Mouse (Mus musculus): ENCODE results near the gene Fam219b. TPM values are rescaled to one million over a fixed set of nuclear protein-coding genes. Genes with fewer than 3 reads are reported as not detected.

Gene Fam219b
- polyA plus RNA-seq, 1 experiment from 2014 or later = 23.1 TPM

DNA sequence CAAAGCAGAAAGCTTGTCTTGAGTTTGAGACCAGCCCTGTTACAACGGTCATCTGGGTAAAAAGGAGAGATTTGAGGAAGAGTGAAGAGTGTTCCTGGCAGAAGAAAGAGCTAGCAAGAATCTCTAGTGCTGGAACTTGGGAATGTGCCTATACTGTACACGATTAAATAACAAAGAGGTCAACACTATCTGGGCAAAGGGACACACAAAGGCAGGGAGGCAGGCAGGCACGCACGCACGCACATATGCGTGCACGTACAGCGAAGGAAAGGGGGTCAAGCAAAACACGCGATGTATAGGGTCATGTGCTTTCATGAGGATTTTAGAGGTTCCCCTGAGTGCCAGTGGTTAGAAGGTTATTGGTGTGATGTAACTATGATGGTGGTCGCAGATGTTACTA, 15.8 kb downstream of the Fam219b start:
- Histone ChIP-seq H3K4me1 (peaks cover 6% of the 10 kb centered on the region), H3K9ac (no peak overlapping the region), H3K27me3 (no peaks in the 10 kb centered on the region), H3K9me3 (no peaks in the 10 kb centered on the region), H3K4me3 (no peak overlapping the region), H3K4me2 (replicated peaks) (no peak overlapping the region), H3K27ac (no peak overlapping the region), H3K36me3 (peaks cover 24% of the 10 kb centered on the region)
- WGBS = 72% methylated on average over 11 of the region's 11 CpGs
- ATAC-seq (ENCODE audit: insufficient number of reproducible peaks, insufficient read depth, low FRiP score, low TSS enrichment) = no peak

DNA sequence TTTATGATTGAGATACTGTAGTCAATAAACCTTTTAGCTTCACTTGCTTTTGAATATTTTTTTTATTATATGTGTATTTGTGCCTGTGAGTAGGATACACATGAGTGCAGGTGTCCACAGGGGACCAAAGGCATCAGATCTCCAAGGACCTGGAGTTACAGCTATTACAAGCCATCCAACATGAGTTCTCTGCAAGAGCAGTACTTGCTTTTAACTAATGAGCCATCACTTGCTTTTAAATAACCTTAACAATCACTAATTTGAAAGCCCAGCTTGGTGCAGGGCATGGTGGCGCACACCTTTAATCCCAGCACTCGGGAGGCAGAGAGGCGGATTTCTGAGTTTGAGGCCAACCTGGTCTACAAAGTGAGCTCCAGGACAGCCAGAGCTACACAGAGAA, 17.4 kb downstream of the Fam219b start:
- no peak overlapping the region for H3K4me2 ChIP-seq (replicated peaks)
- H3K4me3 ChIP-seq = no peak overlapping the region
- no peaks in the 10 kb centered on the region for H3K9me3 ChIP-seq
- 40% methylated on average over 3 of the region's 3 CpGs for WGBS
- no peak overlapping the region for H3K9ac ChIP-seq
- peaks cover 10% of the 10 kb centered on the region; the same call in 1 of the 2 replicates for H3K36me3 ChIP-seq
- no peak for ATAC-seq (ENCODE audit: insufficient number of reproducible peaks, insufficient read depth, low FRiP score, low TSS enrichment)
- no peaks in the 10 kb centered on the region for H3K27me3 ChIP-seq
- no peak overlapping the region for H3K27ac ChIP-seq
- H3K4me1 ChIP-seq = peaks cover 6% of the 10 kb centered on the region

DNA sequence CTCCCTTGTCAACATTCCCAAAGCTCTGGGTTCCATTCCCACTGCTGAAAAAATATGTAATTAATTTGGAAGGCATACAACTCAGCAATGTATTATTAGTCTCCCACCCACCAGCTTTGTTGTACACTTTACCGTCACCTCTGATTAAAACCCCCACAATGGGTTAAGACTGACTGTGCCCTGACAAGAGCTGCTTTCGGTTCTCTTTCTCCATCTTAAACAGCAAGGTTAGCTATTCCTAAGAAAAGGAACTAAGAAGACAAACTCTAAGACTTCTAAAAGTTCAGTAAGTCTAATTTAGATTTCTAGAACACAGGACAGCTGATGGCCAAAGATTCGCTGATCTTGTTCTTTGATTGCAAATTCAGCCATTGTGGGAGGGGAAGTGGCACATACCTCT, 19.9 kb downstream of the Fam219b start:
- H3K4me3 ChIP-seq = no peak overlapping the region
- H3K27ac ChIP-seq = no peak overlapping the region
- H3K9me3 ChIP-seq = no peaks in the 10 kb centered on the region
- H3K27me3 ChIP-seq = no peaks in the 10 kb centered on the region
- H3K4me1 ChIP-seq = peaks cover 7% of the 10 kb centered on the region
- H3K36me3 ChIP-seq = no peaks in the 10 kb centered on the region
- 79% methylated on average over 3 of the region's 3 CpGs for WGBS
- ATAC-seq (ENCODE audit: insufficient number of reproducible peaks, insufficient read depth, low FRiP score, low TSS enrichment) = no peak
- no peak overlapping the region for H3K4me2 ChIP-seq (replicated peaks)
- H3K9ac ChIP-seq = no peak overlapping the region

DNA sequence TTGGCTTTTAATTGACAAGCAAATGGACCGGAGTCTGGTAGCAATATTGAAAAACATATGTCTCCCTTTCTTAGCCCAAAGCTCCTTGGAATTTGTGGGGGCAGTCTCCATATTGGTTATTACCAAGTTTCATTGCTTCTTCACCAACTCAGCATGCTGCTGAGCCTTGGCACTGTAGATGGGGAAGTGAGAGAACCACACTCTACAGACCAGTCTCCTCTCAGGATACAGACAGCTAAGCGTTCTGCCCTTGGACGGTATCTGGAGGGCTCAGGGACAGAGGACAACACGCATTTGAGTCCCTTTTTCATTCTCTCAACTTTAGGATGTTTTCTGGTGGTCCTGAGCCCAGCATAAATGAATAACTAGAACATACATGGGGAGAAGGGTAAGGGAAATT, 21.3 kb downstream of the Fam219b start:
- no peaks in the 10 kb centered on the region for H3K27me3 ChIP-seq
- no peak overlapping the region for H3K9ac ChIP-seq
- no peak overlapping the region for H3K4me2 ChIP-seq (replicated peaks)
- no peak overlapping the region for H3K4me3 ChIP-seq
- 82% methylated on average over 4 of the region's 4 CpGs for WGBS
- no peaks in the 10 kb centered on the region for H3K9me3 ChIP-seq
- peaks cover 15% of the 10 kb centered on the region for H3K4me1 ChIP-seq
- H3K27ac ChIP-seq = no peak overlapping the region
- ATAC-seq (ENCODE audit: insufficient number of reproducible peaks, insufficient read depth, low FRiP score, low TSS enrichment) = no peak
- no peaks in the 10 kb centered on the region for H3K36me3 ChIP-seq

DNA sequence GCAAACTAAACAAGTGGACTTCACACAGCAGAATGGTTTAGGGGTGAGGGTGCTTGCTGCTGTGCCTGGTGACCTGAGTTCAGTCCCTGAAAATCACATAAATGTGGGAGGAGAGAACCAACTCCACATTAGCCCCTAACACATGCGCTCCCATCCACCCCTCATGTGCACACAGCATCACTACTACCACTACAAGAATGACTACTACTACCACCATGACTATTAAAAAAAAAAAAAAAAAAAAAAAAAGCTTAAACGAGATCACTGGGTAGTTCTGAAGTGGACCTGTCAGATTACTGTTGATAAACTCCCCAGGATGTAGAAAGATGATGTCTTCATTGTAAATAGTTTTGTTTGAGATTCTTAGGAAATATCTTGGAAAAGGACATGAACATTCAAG, 22.2 kb downstream of the Fam219b start:
- Histone ChIP-seq H3K9ac (no peak overlapping the region), H3K9me3 (no peaks in the 10 kb centered on the region), H3K36me3 (no peaks in the 10 kb centered on the region), H3K4me3 (no peak overlapping the region), H3K4me1 (peaks cover 15% of the 10 kb centered on the region), H3K27ac (no peak overlapping the region), H3K27me3 (no peaks in the 10 kb centered on the region), H3K4me2 (replicated peaks) (no peak overlapping the region)
- no peak for ATAC-seq (ENCODE audit: insufficient number of reproducible peaks, insufficient read depth, low FRiP score, low TSS enrichment)
- WGBS = 68% methylated on average over 2 of the region's 2 CpGs

DNA sequence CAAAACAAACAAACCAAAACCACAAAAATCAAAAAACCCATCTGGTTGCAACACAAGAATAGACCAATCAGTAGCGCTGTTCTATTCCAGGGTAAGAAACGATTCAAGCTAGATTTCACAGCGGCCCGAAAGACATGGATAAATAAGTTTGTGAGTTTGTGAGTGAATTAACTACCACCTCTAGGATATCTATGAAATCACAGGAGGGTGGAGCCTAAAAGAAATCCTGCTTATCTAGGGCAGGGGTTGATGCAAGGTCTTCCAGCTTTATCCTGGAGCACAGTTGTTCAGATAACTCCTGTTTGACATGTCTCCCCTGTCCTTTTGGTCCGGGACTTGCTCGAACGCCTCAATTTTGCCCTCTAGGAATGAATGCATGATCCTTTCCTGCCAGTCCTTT, 22.9 kb downstream of the Fam219b start:
- ATAC-seq (ENCODE audit: insufficient number of reproducible peaks, insufficient read depth, low FRiP score, low TSS enrichment) = no peak

DNA sequence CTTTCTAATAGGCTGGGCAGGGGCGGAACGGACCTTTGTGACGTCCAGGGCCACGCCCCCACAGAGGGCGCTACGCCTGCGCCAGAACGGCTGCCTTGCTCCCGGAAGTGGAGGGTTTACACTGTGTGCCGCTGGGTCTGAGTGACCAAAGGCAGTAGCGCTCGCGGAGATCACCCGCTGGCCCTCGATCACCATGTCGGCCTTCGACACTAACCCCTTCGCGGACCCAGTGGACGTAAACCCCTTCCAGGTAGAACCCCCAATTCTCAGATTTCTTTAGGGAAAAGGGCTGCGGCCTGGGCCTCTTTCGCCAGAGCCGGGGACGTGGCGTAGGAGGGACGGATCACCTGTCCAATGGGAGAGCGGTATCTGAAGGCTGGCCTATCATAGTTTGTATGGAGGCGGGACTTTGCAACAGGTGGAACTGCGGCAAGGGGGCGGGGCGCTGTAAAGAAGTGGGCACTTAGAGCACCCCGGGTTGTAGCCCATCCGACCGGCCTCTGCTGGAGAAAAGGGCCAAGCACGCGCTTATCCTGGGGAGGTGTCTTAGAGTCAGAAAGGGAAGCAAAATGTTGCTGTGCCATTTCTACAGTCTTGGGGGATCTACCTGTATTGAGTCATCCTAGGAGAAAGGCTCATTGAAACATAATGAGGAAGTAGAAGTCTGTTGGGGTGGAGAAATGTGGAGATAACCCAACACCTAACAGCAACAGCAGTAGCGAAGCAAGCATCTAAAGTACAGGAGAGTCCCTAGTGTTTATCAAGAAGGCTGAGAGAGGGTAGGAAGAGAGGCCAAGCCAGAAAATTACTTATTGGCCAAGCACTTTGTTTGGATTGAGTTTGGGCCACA, 23.8 kb downstream of the Fam219b start, which contains the start of gene Scamp2:
TSS of gene Scamp2 (plus strand) at position 83 of the 850 bp plus-strand sequence.
- Histone ChIP-seq H3K9ac (peak within 1 kb of the TSS; percentile 49), H3K4me1 (peaks cover 21% of the 10 kb centered on the region), H3K4me3 (peak within 1 kb of the TSS; percentile 74), H3K36me3 (no peaks in the 10 kb centered on the region), H3K9me3 (no peaks in the 10 kb centered on the region), H3K27ac (peak within 1 kb of the TSS; percentile 46; the same call in 1 of the 2 replicates), H3K4me2 (replicated peaks) (peak within 1 kb of the TSS; percentile 75), H3K27me3 (no peaks in the 10 kb centered on the region)
- peak; percentile 99 for ATAC-seq (ENCODE audit: insufficient number of reproducible peaks, insufficient read depth, low FRiP score, low TSS enrichment)
- under 1% methylated on average over 37 of the region's 37 CpGs for WGBS

More for the DNA sequence above, 22.9 kb downstream of the Fam219b start:
- Histone ChIP-seq H3K27ac (peak overlapping the region; percentile 46; the same call in 1 of the 2 replicates), H3K27me3 (no peaks in the 10 kb centered on the region), H3K9ac (peak overlapping the region; percentile 49), H3K36me3 (no peaks in the 10 kb centered on the region), H3K4me2 (replicated peaks) (peak overlapping the region; percentile 75), H3K4me3 (peak overlapping the region; percentile 74), H3K4me1 (peaks cover 15% of the 10 kb centered on the region), H3K9me3 (no peaks in the 10 kb centered on the region)
- 32% methylated on average over 7 of the region's 7 CpGs for WGBS

DNA sequence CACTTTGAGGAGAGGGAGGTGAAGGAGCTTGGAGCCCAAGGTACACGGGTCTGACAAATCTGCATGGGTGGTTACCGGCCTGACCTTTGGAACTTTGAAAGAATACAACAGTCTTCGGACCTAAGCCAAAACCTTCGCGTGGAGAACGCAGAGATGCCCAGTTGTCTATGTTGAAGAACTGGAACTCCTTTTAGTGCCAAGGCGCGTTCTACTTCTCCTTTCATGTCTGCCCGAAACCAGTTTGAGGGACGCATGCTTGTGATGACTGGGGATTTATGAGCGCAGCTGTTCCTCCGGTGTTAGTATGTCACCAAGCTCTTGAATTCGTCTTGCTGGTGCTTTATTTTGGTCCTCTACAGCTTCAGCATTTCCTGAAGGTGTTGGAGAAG, 24.4 kb downstream of the Fam219b start:
- H3K9ac ChIP-seq = no peak overlapping the region
- no peak overlapping the region for H3K27ac ChIP-seq
- no peak for ATAC-seq (ENCODE audit: insufficient number of reproducible peaks, insufficient read depth, low FRiP score, low TSS enrichment)
- peak overlapping the region; percentile 75 for H3K4me2 ChIP-seq (replicated peaks)
- WGBS = 84% methylated on average over 13 of the region's 13 CpGs
- H3K36me3 ChIP-seq = no peaks in the 10 kb centered on the region
- no peaks in the 10 kb centered on the region for H3K9me3 ChIP-seq
- H3K27me3 ChIP-seq = no peaks in the 10 kb centered on the region
- H3K4me1 ChIP-seq = peaks cover 22% of the 10 kb centered on the region
- H3K4me3 ChIP-seq = peak overlapping the region; percentile 74

DNA sequence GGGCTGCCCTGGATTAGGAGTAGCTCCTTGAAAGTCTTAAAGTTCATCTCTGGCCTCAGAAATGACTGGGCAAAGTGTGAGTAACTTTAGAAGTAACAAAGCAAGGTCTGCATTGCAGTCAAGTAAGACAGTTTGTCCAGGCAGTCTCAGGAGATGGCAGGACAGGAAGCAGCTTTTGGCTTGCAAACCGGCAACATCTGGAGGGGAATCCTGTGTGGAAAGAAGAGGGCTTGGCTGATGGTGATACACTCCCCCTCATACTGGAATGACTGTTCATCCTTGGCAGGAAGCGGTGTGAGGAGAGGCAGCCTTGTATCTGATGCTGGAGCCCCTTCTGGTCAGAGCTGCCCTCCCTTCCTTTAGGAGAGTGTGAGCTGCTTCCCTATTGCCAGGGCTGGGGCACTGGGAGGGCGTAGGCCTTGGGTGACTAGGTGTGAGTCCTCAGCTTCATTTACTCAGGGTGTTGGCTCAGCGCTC, 25.6 kb downstream of the Fam219b start:
- peaks cover 22% of the 10 kb centered on the region for H3K4me1 ChIP-seq
- H3K9me3 ChIP-seq = no peaks in the 10 kb centered on the region
- WGBS = 70% methylated on average over 4 of the region's 4 CpGs
- no peak overlapping the region for H3K27ac ChIP-seq
- H3K4me2 ChIP-seq (replicated peaks) = no peak overlapping the region
- no peak overlapping the region for H3K9ac ChIP-seq
- H3K36me3 ChIP-seq = 0 out of 2 replicates have a peak, but pooled peaks cover under 1% of the 10 kb centered on the region
- ATAC-seq (ENCODE audit: insufficient number of reproducible peaks, insufficient read depth, low FRiP score, low TSS enrichment) = no peak
- H3K4me3 ChIP-seq = no peak overlapping the region
- no peaks in the 10 kb centered on the region for H3K27me3 ChIP-seq

DNA sequence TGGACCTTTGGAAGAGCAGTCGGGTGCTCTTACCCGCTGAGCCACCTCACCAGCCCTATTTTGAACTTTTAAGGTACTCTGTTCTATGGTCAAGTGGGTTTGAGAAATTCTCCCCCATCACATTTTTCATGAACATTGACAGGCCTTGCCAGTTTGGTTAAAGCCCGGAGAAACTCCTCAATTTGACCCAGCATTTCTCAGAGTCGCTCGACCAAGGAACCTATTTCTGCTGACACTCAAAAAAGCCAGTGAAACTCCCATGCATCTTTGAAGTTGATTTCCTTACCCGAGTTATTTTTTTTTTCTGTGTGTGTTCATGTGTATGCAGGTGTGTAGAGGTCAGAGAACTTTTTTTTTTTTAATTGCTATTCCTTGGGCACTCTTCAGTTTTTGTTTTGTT, 27.3 kb downstream of the Fam219b start:
- H3K27me3 ChIP-seq = no peaks in the 10 kb centered on the region
- H3K9me3 ChIP-seq = no peaks in the 10 kb centered on the region
- H3K36me3 ChIP-seq = peaks cover 17% of the 10 kb centered on the region
- H3K9ac ChIP-seq = no peak overlapping the region
- H3K4me1 ChIP-seq = peaks cover 22% of the 10 kb centered on the region
- H3K27ac ChIP-seq = no peak overlapping the region
- ATAC-seq (ENCODE audit: insufficient number of reproducible peaks, insufficient read depth, low FRiP score, low TSS enrichment) = no peak
- no peak overlapping the region for H3K4me2 ChIP-seq (replicated peaks)
- WGBS = 87% methylated on average over 6 of the region's 6 CpGs
- no peak overlapping the region for H3K4me3 ChIP-seq

DNA sequence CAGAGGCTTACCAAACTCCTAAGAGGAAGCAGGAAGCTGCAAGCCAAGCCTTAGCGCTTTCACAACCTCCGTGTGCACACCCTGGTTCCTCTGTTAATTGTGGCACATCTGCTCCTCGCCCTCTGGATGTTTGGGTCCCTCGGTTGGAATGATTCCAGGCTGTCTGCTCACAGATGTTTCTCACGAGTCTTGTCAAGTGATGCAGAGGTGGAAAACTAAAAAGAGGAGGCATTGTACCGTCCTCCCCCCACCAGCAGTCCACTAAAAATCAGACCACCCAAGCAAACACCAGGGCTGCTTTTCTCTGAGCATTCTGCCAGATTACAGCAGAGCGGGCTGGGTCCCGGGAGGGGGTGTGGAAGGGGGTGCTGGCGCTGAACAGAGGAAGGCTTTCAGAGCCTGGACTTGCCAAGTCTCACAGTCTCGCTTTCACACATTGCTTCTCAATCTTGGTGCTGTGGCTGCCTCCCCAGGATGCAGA, 28.5 kb downstream of the Fam219b start:
- peaks cover 22% of the 10 kb centered on the region for H3K4me1 ChIP-seq
- H3K9ac ChIP-seq = no peak overlapping the region; the same call in 1 of the 2 replicates
- whole genome bisulfite sequencing = 32% methylated on average over 10 of the region's 10 CpGs
- H3K9me3 ChIP-seq = no peaks in the 10 kb centered on the region
- H3K4me3 ChIP-seq = no peak overlapping the region
- peaks cover 20% of the 10 kb centered on the region for H3K36me3 ChIP-seq
- H3K27ac ChIP-seq = no peak overlapping the region
- no peaks in the 10 kb centered on the region for H3K27me3 ChIP-seq
- no peak overlapping the region for H3K4me2 ChIP-seq (replicated peaks)
- ATAC-seq (ENCODE audit: insufficient number of reproducible peaks, insufficient read depth, low FRiP score, low TSS enrichment) = no peak; the same call in 1 of the 2 replicates

DNA sequence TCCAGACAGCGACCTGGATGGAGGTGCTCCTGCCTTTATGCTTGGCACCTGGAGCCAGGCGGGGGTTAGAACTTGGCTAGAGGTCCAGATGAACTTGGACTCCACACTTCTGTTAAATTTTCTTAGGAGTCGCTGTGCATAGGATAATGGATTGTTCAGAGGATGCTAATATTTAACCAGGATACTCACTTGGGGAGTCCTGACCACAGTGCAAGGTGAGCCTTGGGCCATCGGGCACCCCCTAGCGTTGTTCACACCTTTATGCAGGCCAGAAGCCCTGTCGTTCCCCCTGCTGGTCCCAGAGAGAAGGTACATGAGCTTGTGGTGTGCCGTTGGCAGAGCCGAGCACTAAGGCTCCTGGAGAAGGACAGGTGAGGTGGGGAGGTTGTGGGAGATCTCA, 29.5 kb downstream of the Fam219b start:
- H3K36me3 ChIP-seq = peaks cover 25% of the 10 kb centered on the region
- no peak overlapping the region for H3K4me2 ChIP-seq (replicated peaks)
- no peak for ATAC-seq (ENCODE audit: insufficient number of reproducible peaks, insufficient read depth, low FRiP score, low TSS enrichment)
- no peaks in the 10 kb centered on the region for H3K9me3 ChIP-seq
- WGBS = 55% methylated on average over 8 of the region's 8 CpGs
- H3K27me3 ChIP-seq = no peaks in the 10 kb centered on the region
- H3K27ac ChIP-seq = no peak overlapping the region
- H3K4me1 ChIP-seq = peaks cover 16% of the 10 kb centered on the region
- H3K9ac ChIP-seq = no peak overlapping the region
- H3K4me3 ChIP-seq = no peak overlapping the region
